Mouse (Mus musculus): ENCODE measurements around the gene Msl3.

DNA sequence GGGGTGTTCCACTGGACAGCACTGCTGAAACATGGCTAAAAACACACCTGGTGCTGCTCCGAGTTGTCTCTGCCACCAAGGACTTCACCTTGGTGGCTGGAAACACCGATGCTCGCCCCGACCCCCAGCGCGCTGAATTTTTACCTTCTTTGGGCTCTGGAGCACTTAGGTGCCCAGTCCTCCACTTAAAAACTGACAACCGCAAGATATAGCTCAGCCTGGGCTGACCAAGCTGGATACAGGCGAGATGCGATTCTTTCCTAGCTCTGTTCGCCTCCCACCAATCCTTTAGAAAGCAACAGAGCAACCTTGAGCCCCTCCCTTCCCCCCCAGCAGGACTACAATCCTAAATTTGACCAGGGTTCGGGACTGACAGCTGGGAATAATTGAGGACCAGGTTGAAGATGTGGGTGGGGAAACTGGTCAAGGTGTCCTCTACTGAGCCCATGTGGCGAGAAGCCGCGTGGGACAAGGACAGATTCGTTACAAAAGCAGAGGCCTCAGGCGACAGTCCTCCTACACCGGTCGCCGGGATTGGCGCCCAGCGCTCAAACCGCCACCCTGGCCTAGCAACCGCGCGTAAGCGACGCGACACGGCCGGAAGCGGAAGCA, 679 bp downstream of the Msl3 start:
- no peak for TF ChIP-seq CTCF (IDR thresholded peaks at IDR 0.05; ENCODE audit: insufficient read depth, low read length)
- TF ChIP-seq POLR2A (IDR thresholded peaks at IDR 0.05; ENCODE audit: borderline replicate concordance, extremely low read depth, low read depth, low read length): no peak; the same call in 1 of the 2 replicates
